Mouse (Mus musculus) heart, postnatal 0 days (tissue): Measurements from ENCODE around the gene Gm28036. TPM values are rescaled to one million over a fixed set of nuclear protein-coding genes. Genes with fewer than 3 reads are reported as not detected.
"Not testable (repeated sequence)": the region's sequence is repeated elsewhere in the genome, so short reads cannot be mapped to it uniquely, and the experiment has no call there.

Experiments used
- ATAC-seq: fragments of 200-750 bp; cut with Nextera tagmentation; 2 replicates; pipeline ENCODE4 v1.8.0; 2017; ENCODE audit warnings: low read depth, moderate number of reproducible peaks, moderate library complexity; ENCODE audit not compliant: insufficient read depth
- DNase-seq: peaks from one replicate; pipeline ENCODE4 v3.0.0-alpha.2; 2016; ENCODE audit warnings: low spot score
- H3K27ac ChIP-seq: fragments of 300-500 bp; sonication (generic); 2 replicates; pipeline ENCODE4 v1.5.1; 2014; ENCODE audit warnings: low read depth, mild to moderate bottlenecking
- H3K27me3 ChIP-seq: fragments of 300-500 bp; sonication (generic); 2 replicates; pipeline ENCODE4 v1.6.1; 2014; ENCODE audit warnings: low read length, mixed read lengths; ENCODE audit not compliant: control insufficient read depth, insufficient read depth
- H3K36me3 ChIP-seq: fragments of 300-500 bp; sonication (generic); replicated peaks from 2 replicates; pipeline ENCODE4 v1.6.1; 2014; ENCODE audit warnings: low read length, mixed read lengths; ENCODE audit not compliant: control insufficient read depth, insufficient read depth
- H3K4me1 ChIP-seq: fragments of 300-500 bp; sonication (generic); 2 replicates; pipeline ENCODE4 v1.6.1; 2014; ENCODE audit warnings: antibody characterized with exemption; ENCODE audit not compliant: control insufficient read depth, insufficient read depth
- H3K4me2 ChIP-seq: fragments of 300-500 bp; sonication (generic); 2 replicates; pipeline ENCODE4 v1.6.1; 2014; ENCODE audit warnings: low read depth, mild to moderate bottlenecking, low read length, moderate library complexity
- H3K4me3 ChIP-seq: fragments of 300-500 bp; sonication (generic); 2 replicates; pipeline ENCODE4 v1.5.1; 2014; ENCODE audit warnings: low read depth, low read length
- H3K9ac ChIP-seq: fragments of 300-500 bp; sonication (generic); replicated peaks from 2 replicates; pipeline ENCODE4 v1.6.1; 2014; ENCODE audit warnings: low read depth, low read length, mixed read lengths
- H3K9me3 ChIP-seq: fragments of 300-500 bp; sonication (generic); replicated peaks from 2 replicates; pipeline ENCODE4 v1.6.1; 2016; ENCODE audit warnings: low read length; ENCODE audit not compliant: control insufficient read depth
- CTCF ChIP-seq: IDR thresholded peaks from 2 replicates; pipeline ENCODE4 v1.5.1; 2016; ENCODE audit warnings: antibody characterized with exemption, control low read depth, low read depth
- EP300 ChIP-seq: IDR thresholded peaks from 2 replicates; pipeline ENCODE4 v1.6.1; 2016; ENCODE audit warnings: antibody characterized with exemption, low read depth
- WGBS: fragments of 180-500 bp; shearing (Covaris S2); extraction: QIAGEN DNeasy Blood & Tissue Kit; methylation state at CpG from one replicate; pipeline ENCODE4 v1.1.7; 2014; 5-methylcytosine and 5-hydroxymethylcytosine counted together
- polyA plus RNA-seq: library from polyadenylated mRNA; unstranded; fragments of >200 nt; fragmentation: Nextera tagmentation; extraction: Ambion mirVana; gene quantifications from 2 replicates; pipeline ENCODE4 v1.2.1, GENCODE M21; 2015
- total RNA-seq: library from RNA; depleted of rRNA; stranded (reverse); fragments of >200 nt; gene quantifications from 2 replicates; pipeline ENCODE4 v1.2.3, GENCODE M21; 2014; ENCODE audit warnings: low replicate concordance

The Gm28036 gene
- total and polyA plus RNA-seq, 2 experiments from 2014 or later = 6.2 to 36.5 TPM

DNA sequence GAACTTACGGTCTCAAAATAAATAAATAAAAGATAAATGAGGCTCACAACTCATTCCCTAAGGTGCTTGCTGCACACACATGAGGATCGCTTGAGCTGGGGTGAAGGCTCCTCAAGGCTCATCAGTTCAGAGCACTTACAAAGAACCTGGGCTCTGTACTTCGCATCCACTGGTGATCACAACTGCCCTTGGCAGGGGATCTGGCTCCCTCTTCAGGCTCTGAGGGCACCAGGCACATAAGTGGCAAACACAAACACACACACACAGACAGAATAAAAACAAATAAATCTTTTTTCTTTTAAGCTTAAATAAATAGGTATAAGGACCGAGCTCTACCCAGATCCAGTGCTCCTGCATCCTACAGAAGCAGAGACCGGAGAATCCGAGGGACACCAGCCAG is 8.8 kb upstream of the Gm28036 start:
- Histone ChIP-seq H3K4me1 (no peaks in the 10 kb centered on the region), H3K36me3 (peaks cover 33% of the 10 kb centered on the region), H3K4me2 (no peak overlapping the region), H3K9me3 (no peaks in the 10 kb centered on the region), H3K4me3 (no peak overlapping the region), H3K27ac (no peak overlapping the region), H3K27me3 (no peaks in the 10 kb centered on the region), H3K9ac (no peak overlapping the region)
- TF ChIP-seq CTCF (peak; percentile 35), EP300 (no peak)
- 91% methylated on average over 6 of the region's 6 CpGs for WGBS
- DNase-seq (no peak), ATAC-seq (no peak)

- no peaks in the 10 kb centered on the region for H3K4me1 ChIP-seq
- no peak for ATAC-seq
- TF ChIP-seq EP300 (no peak), CTCF (no peak)
- H3K36me3 ChIP-seq = peaks cover 20% of the 10 kb centered on the region
- DNase-seq = no peak
- H3K4me3 ChIP-seq = no peak overlapping the region
- no peaks in the 10 kb centered on the region for H3K27me3 ChIP-seq
- H3K9me3 ChIP-seq = no peaks in the 10 kb centered on the region
- no peak overlapping the region for H3K4me2 ChIP-seq
- 77% methylated on average over 5 of the region's 5 CpGs for WGBS
- no peak overlapping the region for H3K9ac ChIP-seq
- no peak overlapping the region for H3K27ac ChIP-seq
Observed at GRCm38 (mm10) chr2:156134161-156134560, 7.3 kb upstream of the Gm28036 start.

DNA sequence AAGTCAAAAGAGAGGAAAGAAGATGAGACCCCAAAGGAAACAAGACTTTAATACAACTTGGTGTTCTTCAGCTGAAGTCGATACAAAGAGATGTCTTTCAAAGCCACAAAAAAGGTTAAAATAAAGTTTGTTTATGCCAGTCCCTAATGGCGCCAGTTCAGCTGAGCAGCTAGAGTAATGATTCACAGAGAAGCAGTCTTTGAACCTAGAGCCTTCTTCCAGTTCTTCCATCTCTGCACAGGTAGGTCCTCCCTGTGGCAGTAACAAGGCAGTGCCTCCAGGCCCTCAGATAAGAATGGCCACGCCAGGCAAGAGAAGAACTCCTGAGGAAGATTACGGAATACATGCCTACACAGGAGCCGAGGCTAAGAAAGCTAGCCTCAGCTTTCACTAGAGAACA is 3.2 kb downstream of the Gm28036 start:
- peaks cover 41% of the 10 kb centered on the region for H3K36me3 ChIP-seq
- 88% methylated on average over 5 of the region's 5 CpGs for WGBS
- ATAC-seq = no peak

GRCm38 (mm10) chr2:156119566-156119965 is 7.3 kb downstream of the Gm28036 start:
- no peak overlapping the region for H3K4me3 ChIP-seq
- TF ChIP-seq EP300 (no peak), CTCF (no peak)
- ATAC-seq (no peak), DNase-seq (no peak)
- no peaks in the 10 kb centered on the region for H3K4me1 ChIP-seq
- no peaks in the 10 kb centered on the region for H3K9me3 ChIP-seq
- H3K27ac ChIP-seq = no peak overlapping the region
- H3K36me3 ChIP-seq = peaks cover 15% of the 10 kb centered on the region; the same call in 1 of the 2 replicates
- H3K9ac ChIP-seq = no peak overlapping the region
- no peak overlapping the region for H3K4me2 ChIP-seq
- H3K27me3 ChIP-seq = no peaks in the 10 kb centered on the region

More for the DNA sequence above, 3.2 kb downstream of the Gm28036 start:
- Histone ChIP-seq H3K4me1 (no peaks in the 10 kb centered on the region), H3K9ac (no peak overlapping the region), H3K4me2 (no peak overlapping the region), H3K27me3 (no peaks in the 10 kb centered on the region), H3K4me3 (no peak overlapping the region), H3K27ac (no peak overlapping the region), H3K9me3 (no peaks in the 10 kb centered on the region)
- no peak for TF ChIP-seq CTCF
- TF ChIP-seq EP300 = no peak
- no peak for DNase-seq

DNA sequence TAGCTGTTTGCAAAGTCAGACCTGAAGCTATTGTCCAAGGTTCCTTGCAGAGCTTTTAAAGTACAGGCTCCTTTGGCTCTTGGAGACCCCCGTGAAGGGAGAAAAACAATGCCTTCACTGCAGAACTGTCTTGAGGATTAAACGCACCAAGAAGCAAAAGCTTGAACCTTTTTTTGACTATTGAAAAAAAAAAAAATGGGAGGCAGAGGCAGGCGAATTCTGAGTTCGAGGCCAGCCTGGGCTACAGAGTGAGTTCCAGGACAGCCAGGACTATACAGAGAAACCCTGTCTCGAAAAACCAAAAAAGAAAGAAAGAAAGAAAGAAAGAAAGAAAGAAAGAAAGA is 14.8 kb downstream of the Gm28036 start:
- not testable (repeated sequence) for H3K4me1 ChIP-seq, H3K27me3 ChIP-seq, DNase-seq, H3K9me3 ChIP-seq, H3K36me3 ChIP-seq, ATAC-seq
- Histone ChIP-seq H3K27ac (peak overlapping the region; percentile 94), H3K4me3 (peak overlapping the region; percentile 96), H3K4me2 (peak overlapping the region; percentile 76), H3K9ac (peak overlapping the region; percentile 98; the same call in 1 of the 2 replicates)
- WGBS = 17% methylated on average over 5 of the region's 5 CpGs

- H3K27me3 ChIP-seq = no peaks in the 10 kb centered on the region
- peak; percentile 31; the same call in 1 of the 2 replicates for TF ChIP-seq EP300
- no peak for TF ChIP-seq CTCF
- H3K4me3 ChIP-seq = peak within 1 kb of the TSS; percentile 96
- under 1% methylated on average over 64 of the region's 74 CpGs for WGBS
- peak within 1 kb of the TSS; percentile 94 for H3K27ac ChIP-seq
- H3K36me3 ChIP-seq = no peaks in the 10 kb centered on the region
- H3K9ac ChIP-seq = peak within 1 kb of the TSS; percentile 98
- peak within 1 kb of the TSS; percentile 76 for H3K4me2 ChIP-seq
- DNase-seq = peak; percentile 88
- no peaks in the 10 kb centered on the region for H3K9me3 ChIP-seq
- H3K4me1 ChIP-seq = peaks cover 8% of the 10 kb centered on the region; the same call in 1 of the 2 replicates
- peak; percentile 93 for ATAC-seq
Observed at GRCm38 (mm10) chr2:156111358-156112079, 15.4 kb downstream of the Gm28036 start, which contains the start of the genes Cpne1 and Rbm12. Gene Cpne1 (minus strand): TSS chr2:156111965. Gene Rbm12 (minus strand): TSS chr2:156111978.
